Comparison of ENCODE assay signal across 8 mouse cellular contexts in the genomic region with DNA sequence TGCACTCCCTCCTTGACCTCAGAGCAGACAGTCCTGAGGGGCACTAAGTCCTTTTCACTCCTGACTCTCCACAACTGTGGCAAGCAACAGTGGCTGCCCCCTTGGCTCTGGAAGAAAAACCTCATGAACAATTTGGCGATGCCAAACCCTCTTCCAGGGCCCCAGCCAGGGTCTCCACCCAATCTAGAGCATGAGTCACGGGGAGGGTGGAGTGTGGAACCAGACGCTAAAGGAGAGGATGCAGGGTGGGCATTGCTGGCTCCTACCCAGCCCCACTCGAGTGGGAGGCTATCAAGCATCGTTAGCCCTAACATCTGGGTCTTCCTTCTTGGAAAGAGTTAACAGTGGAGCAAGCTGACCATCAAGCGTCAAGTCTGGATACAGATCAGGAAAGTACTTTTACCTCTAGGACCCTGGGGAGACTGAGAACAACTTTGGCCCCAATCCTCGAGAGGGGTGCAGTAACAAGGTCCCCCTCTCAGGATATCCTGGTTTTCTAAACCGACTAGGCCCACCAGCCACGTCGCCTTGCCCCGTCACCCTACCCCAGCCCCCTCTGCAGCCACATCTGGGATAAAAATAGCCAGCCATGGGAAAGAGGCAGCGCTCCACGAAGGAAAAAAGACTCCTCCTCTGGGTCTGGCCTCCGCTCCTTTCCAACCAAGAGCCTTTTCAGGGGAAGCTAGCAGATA. TPM values are rescaled to one million over a fixed set of nuclear protein-coding genes. Genes with fewer than 3 reads are reported as not detected.
DNase-seq lines count a peak whose midpoint lies in the region; ATAC-seq lines count a peak whose summit lies in the region.

No protein-coding gene starts in this region.

- H3K9ac ChIP-seq in forebrain, embryonic 14.5 days (ENCODE audit: low read length): peak overlapping the region; percentile 93
- peak overlapping the region; percentile 55 for H3K9ac ChIP-seq in liver, embryonic 16.5 days (ENCODE audit: low read depth, low read length)

- peak overlapping the region; percentile 92 for H3K4me3 ChIP-seq in forebrain, embryonic 14.5 days (ENCODE audit: low read depth, low read length)
- H3K4me3 ChIP-seq in hindbrain, embryonic 10.5 days: peak overlapping the region; percentile 98
- H3K4me3 ChIP-seq in liver, embryonic 16.5 days (ENCODE audit: low read depth, low read length): peak overlapping the region; percentile 64

- no peak for ATAC-seq in forebrain, embryonic 14.5 days
- ATAC-seq in liver, embryonic 16.5 days (ENCODE audit: low read depth): no peak

- peak overlapping the region; percentile 96 for H3K4me2 ChIP-seq in forebrain, embryonic 14.5 days (ENCODE audit: low read length)
- peak overlapping the region; percentile 67 for H3K4me2 ChIP-seq in liver, embryonic 16.5 days (ENCODE audit: low read depth, low read length)

- peaks cover 36% of the 10 kb centered on the region for H3K4me1 ChIP-seq in forebrain, embryonic 14.5 days (ENCODE audit: control insufficient read depth, insufficient read depth, low read length)
- peaks cover 66% of the 10 kb centered on the region for H3K4me1 ChIP-seq in hindbrain, embryonic 10.5 days (replicated peaks)
- peaks cover 4% of the 10 kb centered on the region for H3K4me1 ChIP-seq in liver, embryonic 16.5 days (ENCODE audit: control insufficient read depth, low read depth, low read length)

- no peaks in the 10 kb centered on the region for H3K9me3 ChIP-seq in forebrain, embryonic 14.5 days (replicated peaks; ENCODE audit: control insufficient read depth, low read length)
- no peaks in the 10 kb centered on the region for H3K9me3 ChIP-seq in hindbrain, embryonic 10.5 days
- no peaks in the 10 kb centered on the region for H3K9me3 ChIP-seq in liver, embryonic 16.5 days (replicated peaks; ENCODE audit: control insufficient read depth, low read length)

- WGBS in forebrain, embryonic 14.5 days: 6% methylated on average over 14 of the region's 14 CpGs
- 13% methylated on average over 14 of the region's 14 CpGs for WGBS in hindbrain, embryonic 10.5 days
- WGBS in liver, embryonic 16.5 days (ENCODE audit: insufficient replicate concordance): 5% methylated on average over 14 of the region's 14 CpGs

- H3K36me3 ChIP-seq in forebrain, embryonic 14.5 days (ENCODE audit: control insufficient read depth, insufficient read depth, low read length): peaks cover 19% of the 10 kb centered on the region
- H3K36me3 ChIP-seq in hindbrain, embryonic 10.5 days: peaks cover 46% of the 10 kb centered on the region
- no peaks in the 10 kb centered on the region for H3K36me3 ChIP-seq in liver, embryonic 16.5 days (ENCODE audit: control insufficient read depth, insufficient read depth)

- H3K27me3 ChIP-seq in forebrain, embryonic 14.5 days (replicated peaks; ENCODE audit: control insufficient read depth, insufficient read depth, low read length): no peaks in the 10 kb centered on the region
- no peaks in the 10 kb centered on the region for H3K27me3 ChIP-seq in hindbrain, embryonic 10.5 days (ENCODE audit: insufficient read depth, poor library complexity, severe bottlenecking)
- peaks cover 47% of the 10 kb centered on the region for H3K27me3 ChIP-seq in liver, embryonic 16.5 days (ENCODE audit: control insufficient read depth, insufficient read depth, low read depth, low read length)

- DNase-seq in kidney, adult 18-20 months: peak; percentile 25
- DNase-seq in kidney, postnatal 25 days: no peak
- peak; percentile 59 for DNase-seq in MN1 (ENCODE audit: low spot score)
- peak; percentile 32 for DNase-seq in forebrain, embryonic 14.5 days (ENCODE audit: low spot score)
- peak; percentile 45 for DNase-seq in hindbrain, embryonic 10.5 days (ENCODE audit: low spot score)
- peak; percentile 38 for DNase-seq in retina, postnatal 1 day
- DNase-seq in spleen, postnatal 36 days (ENCODE audit: low spot score in 2 of 2): no peak

- H3K27ac ChIP-seq in forebrain, embryonic 14.5 days (ENCODE audit: low read depth, low read length): peak overlapping the region; percentile 93
- peak overlapping the region; percentile 97 for H3K27ac ChIP-seq in hindbrain, embryonic 10.5 days
- no peak overlapping the region; the same call in 1 of the 2 replicates for H3K27ac ChIP-seq in liver, embryonic 16.5 days (ENCODE audit: low read length)

RNA-seq across cellular contexts. Expression of gene Atp8b2, which starts 1.1 kb away (rescaled TPM):
- 6.4 and 9.1 TPM in 2 replicates for polyA plus RNA-seq in forebrain, embryonic 14.5 days (2014; fragmentation: Nextera tagmentation; extraction: Ambion mirVana)
- 13.7 and 14.5 TPM in 2 replicates for polyA plus RNA-seq in hindbrain, embryonic 10.5 days (2016; fragmentation: Nextera tagmentation; extraction: Ambion mirVana)
- 1.9 and 2.0 TPM in 2 replicates for polyA plus RNA-seq in liver, embryonic 16.5 days (2015; fragmentation: Nextera tagmentation; extraction: Ambion mirVana)

RNA-seq across cellular contexts. Expression of gene Hax1, which starts 36.4 kb away (rescaled TPM):
- 145 and 155 TPM in 2 replicates for polyA plus RNA-seq in forebrain, embryonic 14.5 days (2014; fragmentation: Nextera tagmentation; extraction: Ambion mirVana)
- polyA plus RNA-seq in hindbrain, embryonic 10.5 days (2016; fragmentation: Nextera tagmentation; extraction: Ambion mirVana): 181 and 189 TPM in 2 replicates
- 121 and 123 TPM in 2 replicates for polyA plus RNA-seq in liver, embryonic 16.5 days (2015; fragmentation: Nextera tagmentation; extraction: Ambion mirVana)

RNA-seq across cellular contexts. Expression of gene Il6ra, which starts 49.2 kb away (rescaled TPM):
- 0.37 and 0.47 TPM in 2 replicates for polyA plus RNA-seq in forebrain, embryonic 14.5 days (2014; fragmentation: Nextera tagmentation; extraction: Ambion mirVana)
- polyA plus RNA-seq in hindbrain, embryonic 10.5 days (2016; fragmentation: Nextera tagmentation; extraction: Ambion mirVana): 0.52 and 1.5 TPM in 2 replicates
- polyA plus RNA-seq in liver, embryonic 16.5 days (2015; fragmentation: Nextera tagmentation; extraction: Ambion mirVana): 5.9 and 7.1 TPM in 2 replicates

Comparison
In these comparisons a context has a peak if more than half of its experiments do, and no peak if none do; other contexts are left out.
1. DNase-seq: peak in kidney, adult 18-20 months (single experiment), MN1 (single experiment), forebrain, embryonic 14.5 days (single experiment), hindbrain, embryonic 10.5 days (single experiment) and retina, postnatal 1 day (single experiment); none in kidney, postnatal 25 days (0 of 2) and spleen, postnatal 36 days (0 of 2).
2. Peak in every context shown above with its lines, with median percentiles within 50 percentile points of each other: H3K4me3 ChIP-seq.